Mouse (Mus musculus) olfactory bulb, adult 2 months (tissue): ENCODE measurements around the gene Tfcp2l1.

Experiments
- CTCF ChIP-seq: fragments of 200-500 bp; IDR thresholded peaks from 2 replicates; pipeline ENCODE4 v1.5.1; 2012; ENCODE audit warnings: low read depth, mild to moderate bottlenecking, low read length, moderate library complexity; ENCODE audit not compliant: insufficient read depth
- POLR2A ChIP-seq: fragments of 200-500 bp; IDR thresholded peaks from 2 replicates; pipeline ENCODE4 v1.6.1; 2012; ENCODE audit warnings: mild to moderate bottlenecking, low read depth, low read length, moderate library complexity; ENCODE audit not compliant: insufficient read depth

GRCm38 (mm10) chr1:118689830-118690229 is 62.1 kb downstream of the Tfcp2l1 start:
- TF ChIP-seq POLR2A (no peak), CTCF (no peak)
